Mouse (Mus musculus): Measurements from ENCODE around the gene Cbx2. TPM values are rescaled to one million over a fixed set of nuclear protein-coding genes. Genes with fewer than 3 reads are reported as not detected.

Cbx2 gene
- polyA plus RNA-seq (2012; rRNA removed; ENCODE audit: low replicate concordance) = 4.4 and 4.7 TPM in 2 replicates

DNA sequence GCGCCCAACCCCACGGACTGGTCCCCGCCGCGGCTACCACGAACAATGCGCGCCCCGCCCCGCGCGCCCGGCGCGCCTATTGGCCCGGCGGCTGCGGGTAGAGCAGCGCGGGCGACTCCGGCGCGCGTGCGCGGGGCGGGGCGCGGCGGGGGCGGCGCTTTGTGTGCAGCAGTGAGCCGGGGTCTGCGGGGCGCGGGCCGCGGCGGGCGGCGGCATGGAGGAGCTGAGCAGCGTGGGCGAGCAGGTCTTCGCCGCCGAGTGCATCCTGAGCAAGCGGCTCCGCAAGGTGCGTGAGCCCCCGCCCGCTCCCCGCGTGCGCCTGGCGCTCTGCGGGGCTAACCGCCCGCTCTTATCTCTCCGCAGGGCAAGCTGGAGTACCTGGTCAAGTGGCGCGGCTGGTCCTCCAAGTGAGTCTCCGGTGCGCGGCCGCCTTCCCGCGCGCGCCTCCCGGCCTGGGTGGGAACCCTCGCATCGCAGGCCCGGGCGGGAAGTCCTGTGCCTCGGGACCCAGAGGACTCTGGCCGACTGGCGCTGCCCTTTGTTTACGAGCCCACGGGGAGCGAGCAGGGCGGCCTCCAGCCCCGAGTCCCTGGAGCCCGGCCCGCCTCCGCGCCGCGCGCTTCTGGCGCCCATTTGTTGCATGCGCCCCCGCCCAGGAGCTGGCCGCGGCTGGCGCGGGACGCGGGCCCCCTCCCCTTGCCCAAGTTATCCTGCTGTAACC lies at the start of gene Cbx2:
Gene Cbx2, plus strand, starts transcription at position 68 of the 721 bp plus-strand sequence.

DNA sequence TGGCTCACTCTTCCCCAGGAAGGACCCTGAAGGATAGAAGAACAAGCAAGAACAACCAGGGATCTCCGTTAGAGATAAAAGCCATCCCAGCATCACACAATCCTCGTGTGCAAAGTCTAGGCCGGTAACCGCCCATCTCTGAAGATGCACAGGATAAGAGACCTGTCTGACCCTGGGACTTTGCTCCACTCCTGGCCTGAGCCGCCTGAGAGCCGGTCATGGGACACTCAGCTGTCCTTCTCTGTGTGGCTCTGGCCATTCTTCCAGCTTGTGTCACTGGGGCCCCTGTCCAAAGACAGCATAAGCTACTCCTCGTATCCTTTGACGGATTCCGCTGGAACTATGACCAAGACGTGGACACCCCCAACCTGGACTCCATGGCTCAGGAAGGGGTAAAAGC lies 34.8 kb upstream of the Cbx2 start, which contains the start of gene Enpp7:
Gene Enpp7, plus strand, starts transcription at position 190 of the 400 bp plus-strand sequence.

DNA sequence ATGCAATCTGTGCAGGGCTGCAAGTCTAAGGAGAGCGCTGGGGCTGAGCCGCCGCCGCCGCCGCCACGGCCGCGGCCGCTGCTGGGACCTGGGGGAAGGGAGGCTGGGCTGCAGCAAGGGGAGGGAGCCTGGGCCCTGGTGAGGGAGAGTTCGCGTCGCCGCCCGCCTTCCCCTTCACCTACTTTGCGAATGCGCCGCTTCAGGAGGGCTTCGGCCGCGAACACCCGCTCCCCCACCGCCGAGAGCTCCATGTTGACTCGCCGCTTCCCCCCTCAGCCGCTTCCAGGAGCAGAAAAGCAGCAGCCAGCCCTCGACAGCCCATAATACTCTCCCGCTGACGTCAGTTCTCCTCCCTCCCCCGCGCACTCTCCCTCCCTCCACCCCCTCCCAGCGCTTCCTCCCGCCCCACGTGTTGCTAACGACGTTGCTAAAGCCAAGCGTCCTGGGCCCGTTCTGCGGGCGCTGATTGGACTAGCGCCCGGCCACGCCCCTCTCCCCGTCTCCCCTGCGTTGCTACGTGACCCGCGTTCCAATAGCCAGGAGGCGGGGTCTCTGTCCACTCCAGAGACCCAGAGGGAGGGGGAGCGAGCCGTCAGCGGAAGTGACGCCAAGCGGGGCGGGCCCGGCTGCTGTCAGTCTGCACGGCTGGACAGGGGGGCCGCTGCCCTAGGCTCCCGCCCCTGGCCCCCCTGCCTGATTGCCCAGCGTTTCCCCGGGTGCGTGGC lies 18.0 kb downstream of the Cbx2 start, which contains the start of gene Cbx8:
Gene Cbx8, minus strand, starts transcription at position 370 of the 725 bp plus-strand sequence.

Other genes starting within 250 kb of the Cbx2 start
- 0.12 TPM in 1 of 2 replicates, not detected in the other for gene Rbfox3, start 111.4 kb upstream of the Cbx2 start, polyA plus RNA-seq (2012; rRNA removed; ENCODE audit: low replicate concordance)
- gene Enpp7, start 34.8 kb upstream of the Cbx2 start, polyA plus RNA-seq (2012; rRNA removed; ENCODE audit: low replicate concordance) = not detected in 2 replicates
- 3.6 and 7.3 TPM in 2 replicates for gene Cbx8, start 18.0 kb downstream of the Cbx2 start, polyA plus RNA-seq (2012; rRNA removed; ENCODE audit: low replicate concordance)
- gene Cbx4, start 63.3 kb downstream of the Cbx2 start, polyA plus RNA-seq (2012; rRNA removed; ENCODE audit: low replicate concordance) = 17.5 and 42.6 TPM in 2 replicates
- gene Tbc1d16, start 205.5 kb downstream of the Cbx2 start, polyA plus RNA-seq (2012; rRNA removed; ENCODE audit: low replicate concordance) = 12.8 and 13.2 TPM in 2 replicates
- 0.27 and 0.32 TPM in 2 replicates for gene Ccdc40, start 205.6 kb downstream of the Cbx2 start, polyA plus RNA-seq (2012; rRNA removed; ENCODE audit: low replicate concordance)
- 229 and 234 TPM in 2 replicates for gene Gaa, start 244.9 kb downstream of the Cbx2 start, polyA plus RNA-seq (2012; rRNA removed; ENCODE audit: low replicate concordance)

Data from mammary gland, adult 2 months (tissue).